Mouse (Mus musculus) small intestine, adult 2 months (tissue): ENCODE measurements at regions not wholly inside any gene's neighbourhood (a gene's known extent, or its start where the extent isn't known, plus 50 kb on each side); places are given as distances from the start of the nearest gene placed in this dataset.
A peak's percentile ranks its signal among the peaks of the same experiment; 100 is the strongest.

ENCODE experiments used
- H3K27ac ChIP-seq: fragments of 200-500 bp; 2 replicates; pipeline ENCODE4 v1.5.1; 2012; ENCODE audit warnings: low read depth, low read length, control low read depth, inconsistent platforms; ENCODE audit not compliant: insufficient read depth
- H3K27me3 ChIP-seq: fragments of 200-500 bp; 2 replicates; pipeline ENCODE4 v1.6.1; 2012; ENCODE audit warnings: mild to moderate bottlenecking, moderate library complexity, low read length, inconsistent platforms; ENCODE audit not compliant: control insufficient read depth, insufficient read depth
- H3K36me3 ChIP-seq: fragments of 200-500 bp; 2 replicates; pipeline ENCODE4 v1.6.1; 2012; ENCODE audit warnings: mild to moderate bottlenecking, low read length, control low read depth, inconsistent platforms; ENCODE audit not compliant: control insufficient read depth, insufficient read depth
- H3K4me1 ChIP-seq: fragments of 200-500 bp; 2 replicates; pipeline ENCODE4 v1.6.1; 2012; ENCODE audit warnings: low read length, inconsistent platforms, mixed read lengths; ENCODE audit not compliant: control insufficient read depth, insufficient read depth, insufficient read length
- H3K4me3 ChIP-seq: fragments of 200-500 bp; 2 replicates; pipeline ENCODE4 v1.5.1; 2012; ENCODE audit warnings: low read depth, mild to moderate bottlenecking, control low read depth, inconsistent platforms, low read length, moderate library complexity
- CTCF ChIP-seq: fragments of 200-500 bp; IDR thresholded peaks from 2 replicates; pipeline ENCODE4 v1.5.1; 2012; ENCODE audit warnings: low read depth, mild to moderate bottlenecking, control low read depth, inconsistent platforms, low read length, moderate library complexity, mixed read lengths; ENCODE audit not compliant: insufficient replicate concordance, insufficient read length; ENCODE audit errors: extremely low read depth
- POLR2A ChIP-seq: fragments of 200-500 bp; IDR thresholded peaks from 2 replicates; pipeline ENCODE4 v1.6.1; 2012; ENCODE audit warnings: low read depth, mild to moderate bottlenecking, control low read depth, inconsistent platforms, low read length, moderate library complexity
- WGBS: fragments of 180-500 bp; shearing (Covaris S2); methylation state at CpG from one replicate; pipeline ENCODE4 v1.1.7; 2018; 5-methylcytosine and 5-hydroxymethylcytosine counted together

DNA sequence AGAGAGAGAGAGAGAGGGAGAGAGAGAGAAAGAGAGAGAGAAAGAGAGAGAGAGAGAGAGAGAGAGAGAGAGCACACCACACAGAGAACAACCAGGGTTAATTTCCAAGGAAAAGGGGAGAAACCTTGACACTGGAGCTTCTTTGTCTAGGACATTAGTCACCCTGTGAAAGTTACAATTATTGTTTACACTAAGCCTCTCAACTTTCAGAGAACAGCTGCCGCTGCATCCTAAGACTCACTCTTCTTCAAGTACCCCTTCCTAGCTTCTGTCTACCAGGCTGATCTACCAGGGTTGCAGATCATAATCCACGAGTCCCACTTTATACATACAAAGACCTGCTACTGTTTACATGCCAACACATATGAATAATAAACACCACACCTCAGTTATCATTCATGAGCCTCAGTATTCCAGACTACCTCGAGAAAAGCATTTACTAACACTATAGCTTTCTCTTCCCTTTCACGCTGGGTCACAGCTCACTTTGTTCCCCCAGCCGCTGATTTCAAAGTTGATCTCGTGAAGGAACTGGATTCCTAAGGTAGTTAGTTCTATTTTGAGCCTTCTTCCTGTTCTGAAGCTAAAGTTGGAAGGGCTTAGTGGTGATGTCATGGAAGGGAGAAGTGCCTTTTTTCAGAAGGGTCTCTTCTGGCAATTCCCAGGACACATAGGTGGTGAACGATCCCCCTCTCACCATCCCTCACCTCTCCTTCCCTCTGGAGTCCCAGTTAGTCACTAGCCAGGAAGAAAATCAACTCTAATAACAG, 64.8 kb upstream of the Ak4 start:
- peaks cover 5% of the 10 kb centered on the region; the same call in 1 of the 2 replicates for H3K36me3 ChIP-seq
- H3K27ac ChIP-seq = peak overlapping the region; percentile 64
- WGBS = 46% methylated on average over 7 of the region's 7 CpGs
- peaks cover 2% of the 10 kb centered on the region; the same call in 1 of the 2 replicates for H3K4me1 ChIP-seq
- TF ChIP-seq CTCF (no peak), POLR2A (no peak)
- H3K27me3 ChIP-seq = no peaks in the 10 kb centered on the region
- H3K4me3 ChIP-seq = peak overlapping the region; percentile 19; the same call in 1 of the 2 replicates

DNA sequence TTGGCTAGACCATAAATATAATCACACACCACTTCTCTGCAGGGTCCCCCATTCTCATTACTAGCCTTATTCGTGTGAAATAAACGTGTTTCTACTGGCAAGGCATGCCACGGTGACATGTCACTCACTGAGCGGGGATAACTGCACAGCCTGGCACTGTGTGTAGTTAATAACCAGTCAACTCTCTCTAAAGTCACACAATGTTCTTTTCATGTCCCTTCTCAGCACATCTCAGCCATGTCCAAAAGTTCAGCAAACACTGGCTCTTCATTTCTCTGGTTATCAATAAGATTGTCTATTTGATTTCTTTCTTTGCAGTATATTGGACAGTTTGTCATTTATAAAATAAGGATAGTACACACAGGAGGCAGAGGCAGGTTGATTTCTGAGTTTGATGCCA, 66.9 kb upstream of the Ak4 start:
- Histone ChIP-seq H3K27ac (no peak overlapping the region), H3K27me3 (no peaks in the 10 kb centered on the region), H3K4me3 (no peak overlapping the region), H3K4me1 (no peaks in the 10 kb centered on the region), H3K36me3 (peaks cover 5% of the 10 kb centered on the region; the same call in 1 of the 2 replicates)
- TF ChIP-seq POLR2A (no peak), CTCF (no peak)
- WGBS = 89% methylated on average over 4 of the region's 4 CpGs

DNA sequence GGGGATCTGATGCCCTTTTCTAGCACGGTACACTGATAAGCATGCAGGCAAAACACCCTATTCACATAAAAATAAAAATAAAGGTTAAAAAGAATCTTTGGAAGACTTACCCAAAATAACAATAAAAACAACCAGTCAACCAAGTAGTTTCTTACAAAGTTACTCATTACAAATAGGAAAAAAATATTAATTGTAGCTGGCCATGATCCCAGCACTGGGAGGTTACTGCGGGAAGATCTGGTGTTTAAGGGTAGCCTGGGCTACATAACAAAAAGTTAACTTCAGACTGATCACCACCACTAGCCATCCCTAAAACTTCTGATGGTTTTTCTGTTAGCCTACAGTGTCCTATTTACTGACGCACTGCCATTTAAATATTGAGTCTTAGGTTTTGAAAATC, 67.4 kb upstream of the Ak4 start:
- Histone ChIP-seq H3K27me3 (no peaks in the 10 kb centered on the region), H3K4me1 (no peaks in the 10 kb centered on the region), H3K27ac (no peak overlapping the region), H3K4me3 (no peak overlapping the region), H3K36me3 (peaks cover 7% of the 10 kb centered on the region; the same call in 1 of the 2 replicates)
- 90% methylated on average over 3 of the region's 3 CpGs for WGBS
- TF ChIP-seq CTCF (no peak), POLR2A (no peak)

DNA sequence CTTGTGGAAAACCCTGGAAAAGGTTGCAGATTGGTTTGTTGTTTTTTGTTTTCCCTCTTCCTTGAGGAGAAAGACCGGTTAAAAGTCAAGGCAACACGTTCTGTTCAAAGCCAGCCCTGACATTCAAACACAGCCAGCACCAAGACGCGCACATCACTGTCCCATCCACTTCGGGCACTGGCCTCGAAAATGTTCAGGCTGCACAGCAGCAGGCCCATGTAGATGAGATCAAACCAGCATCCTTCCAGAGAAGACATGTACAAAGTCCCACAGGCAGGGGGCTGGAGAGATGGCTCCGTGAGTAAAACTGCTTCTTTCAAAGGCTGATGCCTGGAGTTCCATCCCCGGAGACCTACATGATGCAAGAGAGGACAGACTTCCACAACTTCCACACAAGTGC, 68.4 kb upstream of the Ak4 start:
- H3K36me3 ChIP-seq = peaks cover 9% of the 10 kb centered on the region; the same call in 1 of the 2 replicates
- H3K27me3 ChIP-seq = no peaks in the 10 kb centered on the region
- no peak overlapping the region for H3K4me3 ChIP-seq
- WGBS = 91% methylated on average over 8 of the region's 8 CpGs
- no peak overlapping the region for H3K27ac ChIP-seq
- no peaks in the 10 kb centered on the region for H3K4me1 ChIP-seq
- TF ChIP-seq CTCF (no peak), POLR2A (no peak)

GRCm38 (mm10) chr4:101350222-101350621, 68.9 kb upstream of the Ak4 start:
- no peak overlapping the region for H3K4me3 ChIP-seq
- H3K27me3 ChIP-seq = no peaks in the 10 kb centered on the region
- H3K36me3 ChIP-seq = peaks cover 12% of the 10 kb centered on the region; the same call in 1 of the 2 replicates
- H3K4me1 ChIP-seq = no peaks in the 10 kb centered on the region
- 91% methylated on average over 3 of the region's 3 CpGs for WGBS
- no peak for TF ChIP-seq CTCF
- TF ChIP-seq POLR2A = no peak
- no peak overlapping the region for H3K27ac ChIP-seq

GRCm38 (mm10) chr4:101349413-101349812, 69.7 kb upstream of the Ak4 start:
- no peaks in the 10 kb centered on the region for H3K4me1 ChIP-seq
- no peak for TF ChIP-seq CTCF
- TF ChIP-seq POLR2A = no peak
- H3K27me3 ChIP-seq = no peaks in the 10 kb centered on the region
- H3K36me3 ChIP-seq = peaks cover 12% of the 10 kb centered on the region
- H3K4me3 ChIP-seq = no peak overlapping the region
- no peak overlapping the region for H3K27ac ChIP-seq
- 8% methylated on average over 4 of the region's 4 CpGs for WGBS

- H3K27me3 ChIP-seq = no peaks in the 10 kb centered on the region
- H3K36me3 ChIP-seq = peaks cover 18% of the 10 kb centered on the region
- H3K4me1 ChIP-seq = no peaks in the 10 kb centered on the region
- 82% methylated on average over 6 of the region's 6 CpGs for WGBS
- H3K27ac ChIP-seq = no peak overlapping the region
- TF ChIP-seq CTCF (no peak), POLR2A (no peak)
- no peak overlapping the region for H3K4me3 ChIP-seq
Observed at GRCm38 (mm10) chr4:101347309-101347708, 71.8 kb upstream of the Ak4 start.
